Mouse (Mus musculus) bone marrow, adult 2 months (tissue): ENCODE data around the gene Cdc26.

Experiments used
- CTCF ChIP-seq: fragments of 200-500 bp; IDR thresholded peaks from 2 replicates; pipeline ENCODE4 v1.5.1; 2011; ENCODE audit warnings: low read length, control low read depth; ENCODE audit not compliant: control insufficient read depth, insufficient read depth
- POLR2A ChIP-seq: fragments of 200-500 bp; IDR thresholded peaks from 2 replicates; pipeline ENCODE4 v1.6.1; 2011; ENCODE audit warnings: low read depth, mild to moderate bottlenecking, control low read depth, low read length, borderline replicate concordance; ENCODE audit not compliant: control insufficient read depth

DNA sequence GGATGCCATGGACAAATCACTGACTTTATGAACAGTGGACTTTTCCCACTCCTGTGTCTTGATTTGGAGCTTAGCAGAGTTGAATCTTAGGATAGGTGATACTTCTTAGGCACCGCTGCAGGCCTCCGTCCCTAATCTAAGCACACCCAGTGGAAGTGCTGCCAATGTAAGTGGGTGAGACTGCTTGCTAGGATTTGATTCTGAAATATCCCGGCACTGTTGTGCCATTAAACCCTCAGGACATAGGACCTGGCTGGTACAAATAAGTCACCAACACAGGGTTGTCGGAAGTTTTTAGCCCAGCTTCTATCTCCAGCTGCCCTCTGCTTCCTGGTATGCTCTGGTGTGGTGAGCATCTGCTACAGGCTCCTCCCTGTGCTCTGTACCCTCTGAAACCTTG lies 17.4 kb upstream of the Cdc26 start:
- TF ChIP-seq CTCF (no peak), POLR2A (no peak)
